Mouse (Mus musculus) R1 (cell line): Measurements from ENCODE around the gene Cenpa.
"Not testable (repeated sequence)": the region's sequence is repeated elsewhere in the genome, so short reads cannot be mapped to it uniquely, and the experiment has no call there.

ENCODE experiments used
- DNase-seq: peaks from one replicate; pipeline ENCODE4 v3.0.0-alpha.2; 2018; ENCODE audit warnings: low read depth, low spot score

Gene Cenpa

DNA sequence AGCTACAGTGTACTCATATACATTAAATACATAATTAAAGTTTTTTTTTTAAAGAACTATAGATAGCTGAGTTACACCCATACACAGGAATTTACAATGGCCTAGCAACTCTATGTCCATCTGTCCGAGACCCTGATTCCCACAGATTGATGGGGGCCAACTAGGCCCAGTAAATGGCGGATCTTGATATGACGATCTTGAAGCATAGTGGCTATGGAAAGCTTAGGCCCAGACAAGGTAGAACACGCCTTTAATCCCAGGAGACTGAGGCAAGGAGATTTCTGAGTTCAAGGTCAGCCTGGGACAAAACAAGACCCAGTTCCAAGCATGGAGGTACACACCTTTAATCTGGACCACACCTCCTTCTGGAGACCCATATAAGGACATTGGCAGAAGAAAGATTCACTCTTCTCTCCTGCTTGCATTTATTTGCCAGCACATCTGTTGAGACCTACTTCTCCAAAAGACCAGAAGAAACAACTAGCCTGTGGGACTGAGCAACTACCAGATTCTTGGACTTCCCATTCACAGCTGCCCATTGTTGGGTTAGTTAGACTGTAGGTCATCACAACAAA, 12.2 kb downstream of the Cenpa start:
- peak; percentile 73 for DNase-seq

- DNase-seq: no peak
Measured at GRCm38 (mm10) chr5:30679593-30679992, 13.0 kb downstream of the Cenpa start.

GRCm38 (mm10) chr5:30681970-30682369, 15.4 kb downstream of the Cenpa start:
- no peak for DNase-seq

DNA sequence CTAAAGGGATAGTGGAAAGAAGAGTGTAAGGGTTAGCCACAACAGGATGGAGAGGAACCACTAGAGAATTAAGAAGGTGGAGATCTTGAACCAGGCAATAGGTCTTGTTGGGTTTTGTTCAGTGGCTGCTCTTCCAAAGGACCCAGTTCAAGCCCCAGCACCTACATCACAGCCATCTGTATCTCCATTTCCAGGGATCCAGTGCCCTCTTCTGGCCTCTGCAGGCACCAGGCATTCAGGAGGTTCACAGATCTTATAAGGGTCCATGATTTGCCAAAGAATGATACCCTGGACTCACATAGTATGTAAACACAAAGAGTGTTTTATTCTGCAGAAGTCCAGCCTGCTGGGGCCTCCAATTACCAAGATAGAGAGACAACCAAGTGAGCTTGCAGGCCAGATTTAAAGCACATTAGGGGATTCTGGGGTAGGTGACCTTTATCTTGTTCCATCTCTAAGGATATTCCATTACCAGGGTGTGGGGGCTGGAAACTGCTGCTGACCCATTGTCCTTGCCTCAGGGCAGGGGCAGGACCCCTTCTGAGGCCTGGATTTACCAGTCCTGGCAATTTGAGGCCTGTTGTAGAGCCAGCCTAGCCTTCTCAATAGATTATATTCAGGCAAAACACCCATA, 16.5 kb downstream of the Cenpa start:
- no peak for DNase-seq

GRCm38 (mm10) chr5:30683993-30684392, 17.4 kb downstream of the Cenpa start:
- DNase-seq: peak; percentile 39

DNA sequence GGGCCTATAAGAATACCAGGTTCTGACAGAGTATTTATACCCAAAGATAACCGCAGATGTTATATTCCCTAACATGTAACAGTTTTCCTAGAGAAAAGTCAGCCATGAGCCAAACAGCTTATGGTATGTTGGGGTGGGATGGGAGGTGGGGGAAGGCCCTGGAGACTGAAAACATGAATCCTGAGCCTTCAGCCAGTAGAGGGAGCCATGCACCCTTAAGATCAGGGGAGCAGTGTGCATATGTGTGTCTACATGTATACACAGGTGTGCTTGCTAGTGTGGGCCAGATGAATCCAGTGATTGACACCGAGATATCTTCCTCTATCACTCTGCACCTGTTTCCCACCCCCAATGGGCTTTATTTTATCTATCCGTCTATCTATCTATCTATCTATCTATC, 20.2 kb downstream of the Cenpa start:
- peak; percentile 38 for DNase-seq

DNA sequence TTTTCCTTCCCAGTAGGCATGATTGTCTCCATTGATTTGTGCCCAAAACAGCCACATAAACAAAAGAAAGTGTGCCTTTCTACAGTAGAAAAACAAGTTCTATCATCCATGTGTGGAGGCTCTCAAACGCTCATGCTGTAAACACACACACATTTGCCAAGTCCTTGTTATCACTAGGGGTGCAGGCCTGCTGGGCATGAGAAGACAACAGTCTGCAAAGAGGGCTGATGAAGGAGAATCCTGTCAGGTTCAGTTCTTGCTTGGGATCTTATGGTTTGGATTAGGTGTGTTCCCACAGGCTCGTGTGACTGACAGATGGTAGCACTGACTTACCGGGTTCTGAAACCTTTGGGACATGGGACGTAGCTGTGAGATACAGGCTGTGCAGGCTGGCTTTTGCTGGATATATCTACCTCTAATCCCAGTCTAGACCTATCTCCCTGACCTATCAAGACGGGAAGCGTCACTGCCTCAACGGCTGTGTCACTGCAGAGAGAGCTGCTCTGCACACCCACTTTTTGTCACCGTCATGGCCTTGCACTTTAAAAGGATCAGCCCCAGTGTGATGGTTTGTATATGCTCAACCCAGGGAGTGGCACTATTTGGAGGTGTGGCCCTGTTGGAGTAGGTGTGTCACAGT, 33.9 kb downstream of the Cenpa start:
- DNase-seq: no peak

DNA sequence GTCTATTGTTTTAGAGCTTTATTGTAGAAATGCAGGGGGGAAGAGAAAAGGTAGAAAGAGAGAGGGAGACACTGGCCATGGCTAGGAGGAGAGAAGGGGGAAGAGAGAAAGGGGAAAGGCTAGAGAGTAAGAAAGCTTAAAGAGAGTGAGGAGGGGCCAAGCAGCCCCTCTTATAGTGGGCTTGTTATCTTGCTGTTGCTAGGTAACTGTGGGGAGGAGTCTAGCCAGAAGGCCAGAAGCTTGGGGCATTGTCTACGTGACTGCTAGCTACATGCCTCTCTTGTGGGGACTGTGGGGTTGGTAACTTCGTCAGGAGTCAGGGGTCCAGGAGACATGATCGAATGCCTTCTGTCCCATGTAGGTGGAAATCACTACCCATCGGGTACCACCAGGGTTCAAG, 34.8 kb downstream of the Cenpa start:
- not testable (repeated sequence) for DNase-seq

GRCm38 (mm10) chr5:30701866-30702265, 35.3 kb downstream of the Cenpa start:
- DNase-seq: no peak

DNA sequence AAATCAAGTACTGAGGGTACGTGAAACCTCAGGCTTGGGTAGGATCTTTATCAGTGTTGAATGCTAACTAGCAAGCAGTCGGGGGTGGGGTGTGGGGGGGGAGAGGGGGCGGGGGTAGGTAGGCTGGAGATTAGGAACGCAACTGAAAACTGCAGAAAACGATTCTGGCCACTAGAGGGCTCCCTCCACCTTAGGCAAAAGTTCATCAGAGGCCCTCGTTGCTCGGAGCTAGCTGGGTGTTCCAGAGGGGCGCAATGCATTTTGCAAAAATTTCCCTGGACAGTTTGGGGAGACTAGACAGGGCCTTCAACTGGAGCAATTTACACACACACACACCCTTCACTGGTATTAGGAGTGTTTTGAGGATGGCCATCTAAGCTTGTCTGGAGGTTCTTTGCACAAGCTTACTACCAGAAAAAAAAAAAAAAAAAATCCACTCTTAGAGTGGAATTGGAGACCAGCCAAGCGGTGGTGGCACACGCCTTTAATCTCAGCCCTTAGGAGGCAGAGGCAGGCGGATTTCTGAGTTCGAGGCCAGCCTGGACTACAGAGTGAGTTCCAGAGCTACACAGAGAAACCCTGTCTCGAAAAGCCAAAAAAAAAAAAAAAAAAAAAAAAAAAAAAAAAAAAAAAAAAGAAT, 43.3 kb downstream of the Cenpa start:
- DNase-seq: peak; percentile 86

DNA sequence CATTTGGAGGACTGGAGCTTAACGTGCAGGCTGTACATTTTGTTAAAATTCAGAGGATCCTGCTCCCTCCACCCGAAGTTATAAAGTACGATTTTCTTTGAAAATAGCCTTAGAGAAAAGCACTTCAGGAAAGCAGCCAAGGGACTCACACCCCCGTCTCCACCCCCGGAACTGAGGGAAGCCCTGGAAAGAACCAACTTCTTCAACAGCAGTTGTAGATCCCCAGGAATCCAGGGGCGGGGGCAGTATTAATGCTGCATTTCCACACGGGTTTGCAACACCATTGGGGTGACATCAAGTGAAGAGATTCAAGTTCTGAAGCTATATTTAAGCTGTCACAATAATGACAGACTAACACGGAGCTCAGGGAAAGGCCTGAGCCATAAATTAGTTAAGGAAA, 43.9 kb downstream of the Cenpa start:
- DNase-seq: no peak

- peak; percentile 92 for DNase-seq
Measured at GRCm38 (mm10) chr5:30711147-30712001, 44.8 kb downstream of the Cenpa start, which contains the start of gene Dpysl5. Dpysl5 (plus strand) TSS chr5:30711564.

DNA sequence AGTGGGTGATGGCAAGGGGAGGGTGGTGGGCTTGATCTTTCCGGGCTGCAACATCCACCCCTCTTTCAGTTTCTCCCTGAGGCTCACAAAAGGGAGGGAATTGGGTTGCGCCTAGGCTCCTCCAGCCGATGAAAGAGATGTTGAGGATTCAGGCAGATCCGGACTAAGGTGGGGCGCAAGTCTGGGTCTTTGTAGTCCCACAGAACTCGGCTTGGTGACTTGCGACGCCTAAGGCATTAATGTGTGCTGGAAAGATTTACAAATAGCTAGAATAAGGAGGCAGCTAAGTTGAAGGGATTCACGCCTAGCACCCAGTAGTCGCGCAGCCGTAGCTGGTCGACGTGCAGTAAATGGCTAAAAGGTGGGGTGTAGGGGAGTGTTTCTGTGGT, 45.4 kb downstream of the Cenpa start:
- DNase-seq: peak; percentile 78

DNA sequence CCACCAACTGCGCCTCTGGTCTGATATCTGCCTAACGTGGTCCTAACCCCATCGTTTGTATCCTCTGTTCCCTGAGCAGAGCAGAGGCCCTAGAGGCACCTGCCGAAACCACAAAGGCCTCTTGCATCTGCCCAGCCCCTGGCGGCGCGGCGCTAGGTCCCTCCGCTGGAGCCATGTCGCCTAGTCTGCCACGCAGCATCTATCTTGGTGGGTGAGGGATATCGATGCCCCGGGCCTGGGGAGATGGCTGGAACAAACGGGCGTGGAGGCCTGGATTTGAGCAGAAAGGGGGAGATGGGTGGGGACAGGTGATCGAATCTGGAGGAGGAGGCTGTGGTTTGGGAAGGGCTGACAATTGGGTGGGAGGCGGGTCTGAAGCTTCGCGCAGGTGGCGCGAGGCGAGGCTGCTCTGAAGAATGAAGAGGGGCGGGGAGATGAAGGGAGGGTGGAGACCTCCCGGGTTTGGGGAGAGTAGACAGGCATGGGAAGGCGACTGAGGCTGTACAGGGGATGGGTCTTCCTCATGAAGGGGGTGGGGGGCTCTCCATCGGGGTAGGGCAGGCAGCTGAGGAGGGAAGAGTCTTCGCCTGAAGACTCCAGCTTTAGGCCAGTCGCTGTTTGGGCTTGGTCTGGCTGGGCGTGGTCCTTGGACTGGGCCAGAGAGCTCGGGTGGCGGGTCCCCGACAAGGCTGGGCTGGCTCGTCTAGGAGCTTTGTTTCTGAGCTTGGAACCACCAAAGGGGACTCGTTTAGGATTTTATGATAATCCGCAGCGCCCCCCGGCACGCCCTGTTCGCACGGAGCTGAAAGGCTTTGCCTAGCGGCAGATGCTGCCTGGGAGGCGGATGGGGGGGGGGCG, 46.1 kb downstream of the Cenpa start:
- peak; percentile 77 for DNase-seq

- no peak for DNase-seq
Measured at GRCm38 (mm10) chr5:30713299-30713675, 46.7 kb downstream of the Cenpa start.

DNA sequence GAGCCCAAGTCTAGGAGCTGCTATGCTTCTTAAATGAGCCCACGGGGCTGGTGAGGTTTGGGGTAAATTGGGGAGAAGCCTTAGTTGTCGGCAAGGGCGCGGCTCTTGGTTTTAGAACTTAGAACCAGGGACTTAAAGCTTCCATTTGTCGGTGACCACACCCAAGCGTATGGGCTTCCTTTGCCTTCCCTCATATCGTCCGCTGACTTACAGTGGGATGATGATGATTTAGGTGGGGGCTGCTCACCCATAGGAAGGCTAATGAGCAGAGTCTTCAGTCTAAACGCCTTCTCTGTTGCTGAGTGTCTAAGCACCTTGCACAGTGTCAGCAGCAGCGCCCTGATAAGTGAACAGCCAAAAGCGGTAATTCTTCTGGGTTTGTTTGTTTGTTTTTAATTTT, 47.1 kb downstream of the Cenpa start:
- DNase-seq: peak; percentile 39

- no peak for DNase-seq
Measured at GRCm38 (mm10) chr5:30716311-30716710, 49.7 kb downstream of the Cenpa start.

DNA sequence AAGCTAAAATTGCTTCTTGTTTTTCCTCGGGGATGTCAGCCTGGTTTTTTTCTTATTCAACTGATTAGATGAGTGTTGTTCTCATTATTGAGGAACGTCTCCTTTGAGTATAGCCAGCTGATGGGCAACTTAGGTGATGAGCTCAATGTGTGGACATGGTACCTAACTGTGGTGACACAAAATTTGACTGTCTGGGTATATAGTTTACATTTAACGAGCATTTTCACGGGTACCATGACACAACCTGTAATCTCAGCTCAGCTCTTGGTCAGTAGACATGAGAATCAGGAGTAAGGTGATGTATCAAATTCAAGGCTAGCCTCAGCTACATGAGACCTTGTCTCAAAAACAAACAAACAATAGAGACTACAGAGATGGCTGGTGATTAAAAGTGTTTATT, 50.9 kb downstream of the Cenpa start:
- no peak for DNase-seq

DNA sequence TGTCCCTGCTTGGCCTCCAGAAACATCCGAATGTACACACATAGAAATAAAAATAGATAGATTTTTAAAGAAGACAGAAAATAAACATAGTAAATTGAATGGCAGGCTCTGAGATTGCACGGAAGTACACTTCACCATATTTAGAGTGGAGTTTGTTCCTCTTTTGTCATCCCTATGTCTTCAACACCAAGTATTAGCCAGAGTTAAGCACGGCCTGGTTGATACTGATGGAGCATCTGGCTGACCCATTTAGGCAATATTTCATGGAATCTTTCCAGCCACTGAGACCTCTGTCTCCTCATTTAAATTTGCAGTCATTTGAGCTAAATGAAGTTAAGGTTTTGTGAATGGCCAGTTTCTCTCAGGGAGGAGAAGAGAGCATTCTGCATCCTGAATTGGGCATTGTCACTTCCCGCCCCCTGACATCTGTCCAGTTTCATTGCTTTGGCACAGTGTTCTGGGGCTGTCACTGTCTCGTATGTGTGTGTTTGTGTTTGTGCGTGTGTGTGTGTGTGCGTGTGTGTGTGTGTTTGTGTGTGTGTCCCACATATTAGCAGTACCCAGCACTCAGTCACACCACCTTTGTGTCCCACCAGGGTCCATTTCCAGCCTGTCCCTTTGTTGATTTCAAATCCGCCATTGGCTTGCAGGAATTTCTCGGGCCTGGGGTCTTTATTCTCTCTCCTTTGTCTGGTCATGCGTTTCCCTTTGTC, 51.6 kb downstream of the Cenpa start:
- no peak for DNase-seq

DNA sequence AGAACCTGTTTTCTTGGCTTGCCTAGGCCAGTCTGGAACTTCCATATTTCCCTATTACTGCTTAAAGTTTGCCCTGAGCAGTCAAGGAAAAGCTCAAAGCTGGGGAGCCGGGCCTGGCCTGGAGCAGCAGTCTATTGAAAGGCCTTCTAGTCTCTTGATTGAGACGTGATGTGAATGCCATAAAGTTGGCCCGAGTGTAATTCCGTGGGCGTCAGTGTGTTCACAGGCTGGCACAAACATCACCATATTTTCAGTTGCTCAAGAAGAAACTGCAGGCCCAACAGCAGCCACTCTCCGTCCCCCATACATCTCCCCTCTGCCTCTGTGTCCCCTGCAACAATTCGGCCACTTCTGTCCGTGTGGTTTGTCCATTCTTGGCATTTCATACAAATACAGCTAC, 55.4 kb downstream of the Cenpa start:
- no peak for DNase-seq
